Mouse (Mus musculus) small intestine, adult 2 months (tissue): ENCODE results near the gene Lztr1. TPM values are rescaled to one million over a fixed set of nuclear protein-coding genes. Genes with fewer than 3 reads are reported as not detected.

Source experiments
- H3K27ac ChIP-seq: fragments of 200-500 bp; 2 replicates; pipeline ENCODE4 v1.5.1; 2012; ENCODE audit warnings: low read depth, low read length, control low read depth, inconsistent platforms; ENCODE audit not compliant: insufficient read depth
- H3K27me3 ChIP-seq: fragments of 200-500 bp; 2 replicates; pipeline ENCODE4 v1.6.1; 2012; ENCODE audit warnings: mild to moderate bottlenecking, moderate library complexity, low read length, inconsistent platforms; ENCODE audit not compliant: control insufficient read depth, insufficient read depth
- H3K36me3 ChIP-seq: fragments of 200-500 bp; 2 replicates; pipeline ENCODE4 v1.6.1; 2012; ENCODE audit warnings: mild to moderate bottlenecking, low read length, control low read depth, inconsistent platforms; ENCODE audit not compliant: control insufficient read depth, insufficient read depth
- H3K4me1 ChIP-seq: fragments of 200-500 bp; 2 replicates; pipeline ENCODE4 v1.6.1; 2012; ENCODE audit warnings: low read length, inconsistent platforms, mixed read lengths; ENCODE audit not compliant: control insufficient read depth, insufficient read depth, insufficient read length
- H3K4me3 ChIP-seq: fragments of 200-500 bp; 2 replicates; pipeline ENCODE4 v1.5.1; 2012; ENCODE audit warnings: low read depth, mild to moderate bottlenecking, control low read depth, inconsistent platforms, low read length, moderate library complexity
- CTCF ChIP-seq: fragments of 200-500 bp; IDR thresholded peaks from 2 replicates; pipeline ENCODE4 v1.5.1; 2012; ENCODE audit warnings: low read depth, mild to moderate bottlenecking, control low read depth, inconsistent platforms, low read length, moderate library complexity, mixed read lengths; ENCODE audit not compliant: insufficient replicate concordance, insufficient read length; ENCODE audit errors: extremely low read depth
- POLR2A ChIP-seq: fragments of 200-500 bp; IDR thresholded peaks from 2 replicates; pipeline ENCODE4 v1.6.1; 2012; ENCODE audit warnings: low read depth, mild to moderate bottlenecking, control low read depth, inconsistent platforms, low read length, moderate library complexity
- WGBS: fragments of 180-500 bp; shearing (Covaris S2); methylation state at CpG from one replicate; pipeline ENCODE4 v1.1.7; 2018; 5-methylcytosine and 5-hydroxymethylcytosine counted together
- polyA plus RNA-seq: library from polyadenylated mRNA; depleted of rRNA; stranded (reverse); fragments of >200 nt; gene quantifications from 2 replicates; pipeline ENCODE4 v1.2.3, GENCODE M21; 2012; rRNA removed

Lztr1 gene
- 130 and 197 TPM in 2 replicates for polyA plus RNA-seq

GRCm38 (mm10) chr16:17508546-17509239 is at the start of gene Lztr1:
Gene Lztr1 (plus strand): TSS chr16:17508688.
- no peaks in the 10 kb centered on the region for H3K27me3 ChIP-seq
- H3K4me1 ChIP-seq, result peaks cover 17% of the 10 kb centered on the region; the same call in 1 of the 2 replicates
- peaks cover 18% of the 10 kb centered on the region for H3K36me3 ChIP-seq
- peak within 1 kb of the TSS; percentile 84 for H3K27ac ChIP-seq
- H3K4me3 ChIP-seq, result peak within 1 kb of the TSS; percentile 69
- under 1% methylated on average over 50 of the region's 50 CpGs for whole genome bisulfite sequencing
- TF ChIP-seq POLR2A (peak; percentile 20; the same call in 1 of the 2 replicates), CTCF (no peak)

- Histone ChIP-seq H3K27ac (no peak overlapping the region), H3K36me3 (peaks cover 5% of the 10 kb centered on the region), H3K4me1 (peaks cover 6% of the 10 kb centered on the region; the same call in 1 of the 2 replicates), H3K4me3 (no peak overlapping the region), H3K27me3 (no peaks in the 10 kb centered on the region)
- WGBS, result 81% methylated on average over 4 of the region's 4 CpGs
- TF ChIP-seq CTCF (no peak), POLR2A (no peak)
These were observed 48.2 kb upstream of the Lztr1 start for GRCm38 (mm10) chr16:17460254-17460653.

- Histone ChIP-seq H3K27ac (no peak overlapping the region), H3K4me1 (peaks cover 8% of the 10 kb centered on the region; the same call in 1 of the 2 replicates), H3K27me3 (no peaks in the 10 kb centered on the region), H3K36me3 (peaks cover 5% of the 10 kb centered on the region), H3K4me3 (no peak overlapping the region)
- WGBS, result 58% methylated on average over 1 of the region's 1 CpGs
- TF ChIP-seq POLR2A, result no peak
- no peak for TF ChIP-seq CTCF
These were observed 46.9 kb upstream of the Lztr1 start for GRCm38 (mm10) chr16:17461596-17461995.

- Histone ChIP-seq H3K36me3 (peaks cover 5% of the 10 kb centered on the region), H3K4me3 (no peak overlapping the region), H3K27me3 (no peaks in the 10 kb centered on the region), H3K4me1 (peaks cover 10% of the 10 kb centered on the region; the same call in 1 of the 2 replicates), H3K27ac (no peak overlapping the region)
- TF ChIP-seq CTCF (no peak), POLR2A (no peak)
- 76% methylated on average over 2 of the region's 2 CpGs for WGBS
These were observed 45.3 kb upstream of the Lztr1 start for GRCm38 (mm10) chr16:17463184-17463583.

GRCm38 (mm10) chr16:17466875-17467663 is 41.4 kb upstream of the Lztr1 start:
- 36% methylated on average over 4 of the region's 4 CpGs for WGBS

GRCm38 (mm10) chr16:17472498-17472897 is 36.0 kb upstream of the Lztr1 start:
- no peaks in the 10 kb centered on the region for H3K27me3 ChIP-seq
- H3K27ac ChIP-seq, result no peak overlapping the region
- no peak overlapping the region for H3K4me3 ChIP-seq
- H3K36me3 ChIP-seq, result peaks cover 23% of the 10 kb centered on the region
- 81% methylated on average over 6 of the region's 6 CpGs for WGBS
- TF ChIP-seq POLR2A, result no peak
- TF ChIP-seq CTCF, result no peak
- H3K4me1 ChIP-seq, result peaks cover 2% of the 10 kb centered on the region; the same call in 1 of the 2 replicates

More at GRCm38 (mm10) chr16:17466875-17467663, 41.4 kb upstream of the Lztr1 start:
- H3K27me3 ChIP-seq, result no peaks in the 10 kb centered on the region
- peak overlapping the region; percentile 76 for H3K27ac ChIP-seq
- H3K36me3 ChIP-seq, result peaks cover 20% of the 10 kb centered on the region
- H3K4me1 ChIP-seq, result peaks cover 4% of the 10 kb centered on the region; the same call in 1 of the 2 replicates
- no peak overlapping the region for H3K4me3 ChIP-seq
- no peak for TF ChIP-seq POLR2A
- TF ChIP-seq CTCF, result no peak

GRCm38 (mm10) chr16:17474091-17474490 is 34.4 kb upstream of the Lztr1 start:
- peaks cover 19% of the 10 kb centered on the region for H3K36me3 ChIP-seq
- no peak overlapping the region for H3K27ac ChIP-seq
- TF ChIP-seq CTCF (peak; percentile 57; the same call in 1 of the 2 replicates), POLR2A (no peak)
- H3K27me3 ChIP-seq, result no peaks in the 10 kb centered on the region
- H3K4me1 ChIP-seq, result no peaks in the 10 kb centered on the region; the same call in 1 of the 2 replicates
- H3K4me3 ChIP-seq, result no peak overlapping the region
